Mouse (Mus musculus): ENCODE measurements at regions not wholly inside any gene's neighbourhood (a gene's known extent, or its start where the extent isn't known, plus 50 kb on each side); places are given as distances from the start of the nearest gene placed in this dataset.

DNA sequence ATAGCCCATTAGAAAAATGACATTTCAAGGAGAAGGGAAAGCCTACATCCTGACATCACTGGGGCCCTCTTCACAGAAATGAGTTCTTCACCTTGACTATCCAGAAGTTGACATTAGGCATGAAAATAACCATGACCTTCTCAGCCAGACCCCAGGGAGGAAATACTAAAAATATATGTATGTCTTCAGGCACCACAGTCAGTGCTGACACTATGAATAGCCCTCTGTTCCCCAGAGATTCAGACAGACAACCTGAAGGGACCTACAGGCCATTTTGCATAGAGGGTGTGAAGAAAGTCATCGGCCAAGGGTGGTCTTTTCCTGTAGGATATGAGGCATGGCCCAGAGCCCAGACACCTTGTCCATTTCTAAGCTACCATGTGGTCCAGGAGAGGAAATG is 101.3 kb downstream of the Tmem215 start:
- Histone ChIP-seq H3K27me3 (ENCODE audit: insufficient read depth, low read length) (no peaks in the 10 kb centered on the region), H3K4me1 (ENCODE audit: insufficient read depth, low read length) (no peaks in the 10 kb centered on the region), H3K4me2 (ENCODE audit: low read depth, low read length, poor library complexity, severe bottlenecking) (no peak overlapping the region), H3K4me3 (ENCODE audit: low read depth, low read length) (no peak overlapping the region), H3K9ac (replicated peaks; ENCODE audit: low read length, poor library complexity, severe bottlenecking) (no peak overlapping the region), H3K27ac (ENCODE audit: low read depth, low read length) (no peak overlapping the region), H3K36me3 (ENCODE audit: insufficient read depth, low read length) (no peaks in the 10 kb centered on the region), H3K9me3 (ENCODE audit: low read length) (no peaks in the 10 kb centered on the region)
- WGBS, result 90% methylated on average over 1 of the region's 1 CpGs
- TF ChIP-seq CTCF (IDR thresholded peaks at IDR 0.05), result no peak
- ATAC-seq (ENCODE audit: low FRiP score) (no peak), DNase-seq (ENCODE audit: low spot score) (no peak)

DNA sequence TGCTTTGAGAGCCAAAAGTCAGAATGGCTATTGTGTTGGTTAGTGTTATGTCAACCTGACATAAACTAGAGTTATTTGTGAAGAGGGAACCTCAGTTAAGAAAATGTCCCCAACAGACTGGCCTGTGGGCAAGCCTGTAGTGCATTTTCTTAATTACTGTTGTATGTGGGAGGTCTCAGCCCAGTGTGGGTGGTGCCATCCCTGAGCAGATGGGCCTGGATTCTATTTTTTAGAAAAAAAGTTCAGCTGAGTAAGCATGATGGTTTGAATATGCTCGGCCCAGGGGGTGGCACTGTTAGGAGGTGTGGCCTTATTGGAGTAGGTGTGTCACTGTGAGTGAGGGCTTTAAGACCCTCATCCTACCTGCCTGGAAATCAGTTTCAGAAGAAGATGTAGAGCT is 104.0 kb downstream of the Tmem215 start:
- Histone ChIP-seq H3K4me3 (ENCODE audit: low read depth, low read length) (no peak overlapping the region), H3K4me2 (ENCODE audit: low read depth, low read length, poor library complexity, severe bottlenecking) (no peak overlapping the region), H3K27ac (ENCODE audit: low read depth, low read length) (no peak overlapping the region), H3K36me3 (ENCODE audit: insufficient read depth, low read length) (no peaks in the 10 kb centered on the region), H3K9me3 (ENCODE audit: low read length) (no peaks in the 10 kb centered on the region), H3K27me3 (ENCODE audit: insufficient read depth, low read length) (no peaks in the 10 kb centered on the region), H3K9ac (replicated peaks; ENCODE audit: low read length, poor library complexity, severe bottlenecking) (no peak overlapping the region), H3K4me1 (ENCODE audit: insufficient read depth, low read length) (no peaks in the 10 kb centered on the region)
- ATAC-seq (ENCODE audit: low FRiP score), result no peak
- TF ChIP-seq CTCF (IDR thresholded peaks at IDR 0.05), result no peak
- 79% methylated on average over 1 of the region's 1 CpGs for WGBS
- DNase-seq (ENCODE audit: low spot score), result no peak

DNA sequence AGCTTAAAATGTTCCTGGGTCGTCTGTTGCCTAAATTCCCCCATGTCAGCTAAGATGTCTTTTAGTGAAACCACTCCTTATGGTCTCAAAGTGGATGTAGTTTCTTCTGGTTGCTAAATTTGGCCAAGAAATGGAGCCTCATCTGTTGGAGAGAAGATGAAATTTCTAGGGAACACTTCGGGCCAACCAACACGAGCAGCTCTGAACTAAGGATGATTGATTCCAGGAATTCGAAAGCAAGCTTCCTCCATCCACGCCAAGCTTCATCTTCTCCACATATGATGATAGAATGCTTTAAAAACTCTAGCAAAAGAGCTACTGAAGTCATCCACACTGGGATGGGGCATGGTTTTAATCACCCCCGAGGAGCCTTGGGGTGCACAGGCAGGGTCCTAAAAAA is 112.5 kb downstream of the Tmem215 start:
- Histone ChIP-seq H3K4me1 (ENCODE audit: insufficient read depth, low read length) (no peaks in the 10 kb centered on the region), H3K9ac (replicated peaks; ENCODE audit: low read length, poor library complexity, severe bottlenecking) (no peak overlapping the region), H3K27ac (ENCODE audit: low read depth, low read length) (no peak overlapping the region), H3K4me3 (ENCODE audit: low read depth, low read length) (no peak overlapping the region), H3K4me2 (ENCODE audit: low read depth, low read length, poor library complexity, severe bottlenecking) (no peak overlapping the region), H3K9me3 (ENCODE audit: low read length) (no peaks in the 10 kb centered on the region), H3K27me3 (ENCODE audit: insufficient read depth, low read length) (no peaks in the 10 kb centered on the region), H3K36me3 (ENCODE audit: insufficient read depth, low read length) (no peaks in the 10 kb centered on the region)
- DNase-seq (ENCODE audit: low spot score) (no peak), ATAC-seq (ENCODE audit: low FRiP score) (no peak)
- TF ChIP-seq CTCF (IDR thresholded peaks at IDR 0.05), result no peak
- 91% methylated on average over 6 of the region's 6 CpGs for WGBS

DNA sequence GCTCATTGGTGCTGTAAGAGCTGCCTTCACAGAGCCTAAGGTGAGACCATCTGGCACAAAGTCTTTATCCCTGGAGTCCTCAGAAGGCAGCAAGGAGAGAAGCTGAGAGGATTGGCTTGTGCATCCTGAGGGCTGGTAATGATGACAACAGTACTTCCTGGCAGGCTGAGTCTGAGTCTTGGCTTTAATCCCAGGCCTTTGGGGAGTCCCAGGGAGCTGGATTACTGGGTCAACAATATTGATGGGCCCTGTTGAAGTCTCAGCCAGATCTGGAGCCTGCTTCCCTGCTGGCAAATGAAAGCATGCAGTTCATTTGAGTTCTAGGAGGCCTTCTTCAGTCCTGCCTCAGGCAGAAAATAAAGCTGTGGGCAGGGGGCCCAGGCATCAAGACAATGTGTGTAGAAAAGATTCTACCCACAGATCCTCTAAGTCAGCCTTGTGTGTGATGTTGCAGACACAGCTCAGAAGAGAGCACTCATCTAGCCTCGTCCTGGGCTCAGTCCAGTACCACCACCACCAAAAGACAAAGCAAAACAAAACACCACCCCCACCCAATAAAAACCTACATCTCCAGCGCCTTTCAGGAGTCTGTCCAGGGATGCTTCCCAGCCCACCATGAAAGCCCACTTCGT is 113.1 kb downstream of the Tmem215 start:
- 75% methylated on average over 3 of the region's 3 CpGs for WGBS
- ATAC-seq (ENCODE audit: low FRiP score), result 0 out of 2 replicates have a peak, but pooled peaks have one; percentile 16
- no peak for TF ChIP-seq CTCF (IDR thresholded peaks at IDR 0.05)
- Histone ChIP-seq H3K9me3 (ENCODE audit: low read length) (no peaks in the 10 kb centered on the region), H3K36me3 (ENCODE audit: insufficient read depth, low read length) (no peaks in the 10 kb centered on the region), H3K4me1 (ENCODE audit: insufficient read depth, low read length) (no peaks in the 10 kb centered on the region), H3K27me3 (ENCODE audit: insufficient read depth, low read length) (no peaks in the 10 kb centered on the region), H3K4me3 (ENCODE audit: low read depth, low read length) (no peak overlapping the region), H3K9ac (replicated peaks; ENCODE audit: low read length, poor library complexity, severe bottlenecking) (no peak overlapping the region), H3K4me2 (ENCODE audit: low read depth, low read length, poor library complexity, severe bottlenecking) (no peak overlapping the region), H3K27ac (ENCODE audit: low read depth, low read length) (no peak overlapping the region)
- DNase-seq (ENCODE audit: low spot score), result peak; percentile 62

GRCm38 (mm10) chr4:40586045-40586444 is 114.1 kb downstream of the Tmem215 start:
- Histone ChIP-seq H3K4me1 (ENCODE audit: insufficient read depth, low read length) (no peaks in the 10 kb centered on the region), H3K4me3 (ENCODE audit: low read depth, low read length) (no peak overlapping the region), H3K9ac (replicated peaks; ENCODE audit: low read length, poor library complexity, severe bottlenecking) (no peak overlapping the region), H3K4me2 (ENCODE audit: low read depth, low read length, poor library complexity, severe bottlenecking) (no peak overlapping the region), H3K9me3 (ENCODE audit: low read length) (no peaks in the 10 kb centered on the region), H3K36me3 (ENCODE audit: insufficient read depth, low read length) (no peaks in the 10 kb centered on the region), H3K27ac (ENCODE audit: low read depth, low read length) (no peak overlapping the region), H3K27me3 (ENCODE audit: insufficient read depth, low read length) (no peaks in the 10 kb centered on the region)
- no peak for DNase-seq (ENCODE audit: low spot score)
- no peak for ATAC-seq (ENCODE audit: low FRiP score)
- TF ChIP-seq CTCF (IDR thresholded peaks at IDR 0.05), result no peak
- 97% methylated on average over 1 of the region's 1 CpGs for WGBS

DNA sequence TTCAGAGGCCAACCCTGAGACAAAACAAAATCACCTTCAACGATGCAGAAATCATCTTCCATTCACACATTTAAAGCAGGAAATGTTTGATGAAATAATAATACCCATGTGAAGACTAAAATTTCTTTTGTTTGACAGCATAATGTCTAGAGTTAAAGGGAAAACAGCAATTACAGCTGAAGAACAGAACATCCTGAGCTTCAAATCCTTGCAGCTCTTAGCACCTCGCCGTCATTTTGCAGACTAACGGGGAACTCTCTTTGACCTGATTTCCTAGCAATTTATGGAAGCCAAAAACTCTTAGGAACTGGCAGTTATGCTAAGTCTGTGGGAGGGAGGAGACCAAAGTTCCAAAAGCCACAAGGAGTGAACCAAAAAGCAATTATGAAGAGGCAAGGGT is 115.3 kb downstream of the Tmem215 start:
- no peak overlapping the region for H3K9ac ChIP-seq (replicated peaks; ENCODE audit: low read length, poor library complexity, severe bottlenecking)
- H3K36me3 ChIP-seq (ENCODE audit: insufficient read depth, low read length), result no peaks in the 10 kb centered on the region
- H3K4me2 ChIP-seq (ENCODE audit: low read depth, low read length, poor library complexity, severe bottlenecking), result no peak overlapping the region
- DNase-seq (ENCODE audit: low spot score), result no peak
- H3K4me1 ChIP-seq (ENCODE audit: insufficient read depth, low read length), result no peaks in the 10 kb centered on the region
- ATAC-seq (ENCODE audit: low FRiP score), result no peak
- H3K4me3 ChIP-seq (ENCODE audit: low read depth, low read length), result no peak overlapping the region
- 86% methylated on average over 4 of the region's 4 CpGs for WGBS
- no peaks in the 10 kb centered on the region for H3K27me3 ChIP-seq (ENCODE audit: insufficient read depth, low read length)
- no peak overlapping the region for H3K27ac ChIP-seq (ENCODE audit: low read depth, low read length)
- TF ChIP-seq CTCF (IDR thresholded peaks at IDR 0.05), result no peak
- no peaks in the 10 kb centered on the region for H3K9me3 ChIP-seq (ENCODE audit: low read length)
